Mouse (Mus musculus) c-Kit-positive CD71-positive TER-119-negative erythroid progenitor cells, embryonic 14.5 days (primary cell): ENCODE results near the gene Spo11.
A peak's percentile ranks its signal among the peaks of the same experiment; 100 is the strongest.

ENCODE experiments used
- DNase-seq: peaks from one replicate; pipeline ENCODE4 v3.0.0-alpha.2; 2013; ENCODE audit warnings: low read depth

The Spo11 gene

GRCm38 (mm10) chr2:172958579-172958978 lies 18.9 kb upstream of the Spo11 start:
- no peak for DNase-seq

GRCm38 (mm10) chr2:172959006-172959768 lies 18.3 kb upstream of the Spo11 start:
- no peak for DNase-seq

GRCm38 (mm10) chr2:172960350-172960749 lies 17.1 kb upstream of the Spo11 start:
- DNase-seq, result no peak

GRCm38 (mm10) chr2:172961211-172961610 lies 16.3 kb upstream of the Spo11 start:
- no peak for DNase-seq

- no peak for DNase-seq
Measured at GRCm38 (mm10) chr2:172965249-172965648, 12.3 kb upstream of the Spo11 start.

DNA sequence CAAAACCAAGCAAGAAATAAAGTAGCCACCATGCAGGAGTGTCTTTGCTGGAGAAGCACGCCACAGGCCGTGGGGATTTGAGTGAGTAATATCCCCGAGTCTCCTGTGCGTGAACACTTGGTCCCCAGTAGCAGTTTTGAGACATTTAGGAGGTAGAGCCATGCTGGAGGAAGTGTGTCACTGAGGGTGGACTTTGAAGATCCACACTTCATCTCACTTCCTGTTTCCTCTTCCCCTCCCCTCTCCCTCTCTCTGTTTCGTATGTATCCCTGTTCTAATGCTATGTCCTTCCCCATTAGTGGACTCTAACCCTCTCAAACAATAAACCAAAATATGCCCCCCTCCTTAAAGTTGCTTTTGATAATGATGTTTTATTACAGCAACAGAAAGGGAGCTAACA lies 11.0 kb upstream of the Spo11 start:
- no peak for DNase-seq

- no peak for DNase-seq
Measured at GRCm38 (mm10) chr2:172971865-172972264, 5.6 kb upstream of the Spo11 start.

GRCm38 (mm10) chr2:172973806-172974565 lies 3.5 kb upstream of the Spo11 start:
- DNase-seq, result no peak

GRCm38 (mm10) chr2:172974701-172975100 lies 2.8 kb upstream of the Spo11 start:
- no peak for DNase-seq

DNA sequence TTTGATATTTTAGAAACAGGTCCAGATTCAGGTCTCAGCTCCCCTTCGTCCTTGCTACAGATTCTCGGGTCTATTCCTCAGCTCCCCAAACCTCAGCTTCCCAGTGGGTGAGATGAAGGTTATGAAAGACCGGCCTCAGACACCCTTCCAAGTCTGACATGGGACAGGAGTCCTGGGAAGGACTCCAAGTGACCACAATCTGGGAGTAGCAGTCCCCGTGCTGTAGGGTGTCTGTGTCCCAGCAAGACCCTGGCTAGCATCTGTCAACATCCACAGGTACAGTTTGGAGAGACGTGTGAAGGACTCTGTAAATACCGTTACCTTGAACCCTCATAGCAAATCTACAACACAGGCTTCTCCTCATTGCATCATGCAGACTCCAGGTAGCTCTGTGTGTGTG lies 2.3 kb upstream of the Spo11 start:
- no peak for DNase-seq

DNA sequence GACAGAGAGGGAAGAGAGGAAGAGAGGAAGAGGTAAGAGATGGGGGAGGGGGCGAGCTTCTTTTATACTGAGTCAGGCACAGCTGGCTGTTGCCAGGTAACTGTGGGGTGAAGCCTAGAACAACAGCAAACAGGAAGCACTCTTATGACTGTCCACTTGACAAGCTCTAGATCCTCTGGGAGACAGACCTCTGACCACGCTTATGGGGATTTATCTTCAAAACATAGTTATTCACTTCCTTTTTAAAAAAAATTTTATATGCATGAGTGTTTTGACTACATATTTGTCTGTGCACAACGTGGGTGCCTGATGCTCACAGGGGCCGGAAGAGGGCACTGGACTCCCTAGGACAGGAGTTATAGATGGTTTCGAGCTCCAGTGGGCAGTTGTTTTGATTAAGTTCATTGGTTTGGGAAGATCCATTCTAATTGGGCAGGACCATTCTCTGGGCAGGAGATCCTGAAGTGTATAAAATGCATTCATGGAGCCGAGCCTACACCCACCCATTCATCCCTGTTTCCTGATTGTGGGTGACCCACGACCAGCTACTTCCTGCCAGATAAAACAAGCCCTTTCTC lies 750 bp upstream of the Spo11 start:
- DNase-seq, result no peak

DNA sequence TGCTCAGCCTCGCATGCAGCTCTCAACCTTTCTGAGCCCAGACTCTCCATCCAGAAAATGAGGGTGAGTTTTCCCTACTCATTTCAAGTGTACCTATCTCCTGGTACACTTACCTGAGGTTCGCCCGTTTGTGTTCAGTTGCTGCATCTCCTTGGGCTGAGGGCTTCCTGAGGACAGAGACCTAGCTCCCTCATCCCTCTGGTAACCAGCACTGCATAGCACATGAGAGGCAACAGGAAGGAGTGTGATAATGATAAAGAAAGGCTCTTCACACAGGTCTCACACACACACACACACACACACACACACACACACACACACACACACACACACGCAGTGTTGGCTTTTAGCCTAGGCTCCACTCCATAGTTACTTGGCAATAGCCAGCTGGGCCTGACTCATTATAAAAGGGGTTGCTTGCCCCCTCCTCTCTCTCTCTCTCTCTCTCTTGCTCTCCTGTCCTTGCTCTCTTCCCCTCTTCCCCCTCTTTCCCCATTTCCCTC lies 682 bp downstream of the Spo11 start:
- no peak for DNase-seq

- DNase-seq, result no peak
Measured at GRCm38 (mm10) chr2:172979666-172980345, 2.3 kb downstream of the Spo11 start.

DNA sequence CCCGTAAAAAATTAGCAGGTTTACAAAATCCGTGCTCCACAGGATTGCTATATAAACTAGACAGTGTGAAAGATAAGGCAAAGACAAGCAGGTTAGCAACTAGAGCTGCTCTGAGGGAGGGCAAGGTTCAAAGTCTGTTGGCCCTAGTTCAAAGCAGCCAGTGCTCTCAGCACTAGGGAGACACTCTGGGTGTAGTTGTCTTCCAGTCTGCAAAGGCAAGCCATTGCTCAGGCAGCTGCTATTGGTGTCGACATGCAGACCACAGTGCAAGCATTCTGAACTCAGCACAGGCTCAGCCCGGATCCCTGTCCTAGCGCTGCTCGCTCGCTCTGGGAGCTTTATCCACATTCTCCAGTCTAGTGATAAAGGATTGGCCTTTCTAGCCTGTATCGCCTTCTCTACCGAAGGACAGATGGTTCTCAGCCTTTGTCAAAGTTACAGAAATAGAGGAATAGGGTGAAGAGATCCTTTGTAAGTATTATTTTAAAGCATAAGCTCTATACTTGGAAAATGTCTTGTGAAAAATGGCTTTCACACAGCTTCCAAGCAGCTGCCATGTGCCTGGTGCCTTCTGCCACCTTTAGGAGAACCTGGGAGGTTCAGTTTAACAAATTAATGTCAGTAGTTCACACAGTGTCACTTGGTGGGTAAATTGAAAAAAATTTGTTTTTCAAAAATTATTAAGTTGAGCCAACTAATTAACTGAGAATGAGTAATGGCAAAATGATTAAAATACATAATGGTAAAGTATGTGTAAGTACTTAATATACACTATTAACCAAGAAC lies 5.5 kb downstream of the Spo11 start:
- no peak for DNase-seq

DNA sequence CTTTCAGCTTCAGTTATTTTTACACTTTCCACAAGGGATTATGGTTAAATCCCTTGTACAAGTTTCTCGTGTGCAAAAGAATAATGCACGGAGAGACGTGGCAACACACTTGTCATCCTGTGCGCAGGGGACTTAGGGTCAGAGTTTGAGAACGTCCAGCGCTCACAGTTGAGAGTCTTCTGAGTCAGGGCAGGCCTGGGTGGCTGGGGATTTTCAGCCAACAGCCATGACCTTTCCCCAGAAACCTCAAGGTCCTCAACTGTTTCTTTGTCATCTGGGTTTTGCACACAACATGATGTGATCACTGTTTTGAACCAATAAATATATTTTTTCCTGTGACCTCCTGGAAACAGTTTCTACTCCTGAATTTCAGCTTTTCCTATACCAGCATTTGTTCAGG lies 12.7 kb downstream of the Spo11 start:
- DNase-seq, result no peak

GRCm38 (mm10) chr2:172996207-172996606 lies 18.7 kb downstream of the Spo11 start:
- DNase-seq, result no peak

DNA sequence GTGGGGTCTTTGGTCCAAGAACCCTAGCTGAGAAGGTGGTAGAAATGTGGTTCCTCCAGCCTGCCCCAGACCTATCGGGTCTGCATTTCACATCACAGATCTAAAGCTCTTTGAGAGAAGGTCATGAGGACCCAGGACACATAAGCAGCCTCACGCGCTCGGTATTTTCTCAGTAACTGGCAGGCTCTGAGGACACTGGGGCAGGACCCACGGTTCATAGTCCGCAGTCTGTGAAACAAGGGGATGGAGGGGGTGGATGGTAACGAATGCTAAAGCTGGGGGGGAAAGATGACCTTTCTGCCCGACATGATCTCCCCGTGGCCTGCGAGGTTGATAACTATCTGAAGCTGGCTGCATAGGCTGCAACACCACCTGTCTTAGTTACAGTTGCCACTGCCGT lies 20.2 kb downstream of the Spo11 start:
- DNase-seq, result no peak

DNA sequence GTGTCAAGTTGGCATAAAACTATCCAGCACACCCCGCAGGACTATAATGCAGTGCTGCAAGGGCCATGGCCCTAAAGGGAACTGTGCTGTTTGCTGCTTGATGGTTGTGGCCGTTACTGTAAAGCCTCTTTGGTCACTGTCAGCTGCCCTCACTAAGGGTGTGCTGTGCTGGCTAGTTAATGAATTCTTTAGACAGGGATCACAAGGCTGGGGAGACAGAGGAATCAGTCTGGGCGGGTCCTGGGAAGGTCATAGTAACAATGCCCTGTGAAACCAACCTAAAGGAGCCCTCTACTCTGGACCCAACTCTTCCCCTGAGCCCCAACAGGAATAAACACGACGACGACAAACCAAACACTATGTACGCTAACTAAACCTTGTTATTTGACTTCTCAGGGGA lies 21.0 kb downstream of the Spo11 start:
- no peak for DNase-seq

DNA sequence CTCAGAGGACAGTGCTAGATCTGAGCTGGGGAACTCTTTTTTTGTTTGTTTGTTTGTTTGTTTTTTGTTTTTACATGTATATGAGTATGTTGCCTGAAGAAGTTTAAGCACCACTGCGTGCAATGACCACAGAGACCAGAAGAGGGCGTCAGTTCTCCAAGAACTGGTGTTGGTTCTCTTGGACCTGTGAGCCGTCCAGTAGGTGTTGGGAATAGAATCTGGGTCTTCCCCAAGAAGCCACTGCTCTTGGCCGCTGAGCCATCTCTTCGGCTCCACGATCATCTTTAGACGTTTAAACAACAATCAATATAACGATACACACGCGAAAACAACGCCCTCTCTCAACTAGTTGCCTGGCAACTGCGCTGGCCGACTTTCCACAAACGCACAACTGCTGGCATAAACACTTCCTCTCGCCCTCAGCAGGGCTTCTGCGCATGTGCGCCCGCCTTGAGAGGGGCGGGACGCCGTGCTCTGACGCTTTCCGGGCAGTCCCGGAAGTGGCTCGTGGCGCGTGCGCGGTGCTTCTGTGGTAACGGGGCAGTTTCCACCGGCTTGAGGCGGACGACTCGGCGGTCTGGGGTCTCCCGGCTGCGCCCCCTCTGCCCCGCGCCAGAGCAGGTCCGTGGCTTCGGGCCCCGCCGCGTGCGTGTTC lies 22.3 kb downstream of the Spo11 start, which contains the start of gene Rae1:
TSS of gene Rae1 (plus strand) at position 488 of the 655 bp plus-strand sequence.
- peak; percentile 95 for DNase-seq

DNA sequence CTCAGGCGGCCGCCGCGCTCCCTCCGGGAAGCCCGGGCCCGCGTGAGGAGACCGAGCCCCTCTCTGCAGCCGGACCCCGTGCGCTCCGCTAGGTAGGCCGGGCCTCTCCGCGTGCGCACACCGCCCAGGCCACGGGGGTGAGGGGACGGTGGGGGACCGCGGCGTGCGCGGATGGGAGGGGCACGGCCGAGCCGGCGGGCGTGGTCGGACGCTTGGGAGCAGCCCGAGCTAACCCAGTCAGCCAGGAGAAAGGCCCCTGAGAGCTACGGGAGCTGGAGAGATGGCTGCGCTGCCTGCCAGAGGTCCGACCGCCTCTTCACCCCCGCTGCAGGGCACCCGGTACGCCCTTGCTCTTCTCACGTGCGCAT lies 22.8 kb downstream of the Spo11 start:
- peak; percentile 50 for DNase-seq

GRCm38 (mm10) chr2:173000921-173001320 lies 23.4 kb downstream of the Spo11 start:
- DNase-seq, result no peak
